Mouse (Mus musculus) liver, postnatal 0 days (tissue): ENCODE data around the gene Nek10. TPM values are rescaled to one million over a fixed set of nuclear protein-coding genes. Genes with fewer than 3 reads are reported as not detected.

ENCODE experiments used
- ATAC-seq: fragments of 200-750 bp; cut with Nextera tagmentation; 2 replicates; pipeline ENCODE4 v1.8.0; 2017; ENCODE audit warnings: mild to moderate bottlenecking, moderate library complexity
- DNase-seq: peaks from one replicate; pipeline ENCODE4 v3.0.0-alpha.2; 2016
- H3K27ac ChIP-seq: fragments of 300-500 bp; sonication (generic); 2 replicates; pipeline ENCODE4 v1.5.1; 2014; ENCODE audit warnings: antibody characterized with exemption, moderate library complexity, mild to moderate bottlenecking, low read depth
- H3K27me3 ChIP-seq: fragments of 300-500 bp; sonication (generic); 2 replicates; pipeline ENCODE4 v1.6.1; 2014; ENCODE audit warnings: low read length, control low read depth, mixed read lengths; ENCODE audit not compliant: insufficient read depth
- H3K36me3 ChIP-seq: fragments of 300-500 bp; sonication (generic); replicated peaks from 2 replicates; pipeline ENCODE4 v1.6.1; 2014; ENCODE audit warnings: mild to moderate bottlenecking, control low read depth, low read length, moderate library complexity, mixed read lengths; ENCODE audit not compliant: insufficient read depth
- H3K4me1 ChIP-seq: fragments of 300-500 bp; sonication (generic); 2 replicates; pipeline ENCODE4 v1.6.1; 2014; ENCODE audit warnings: antibody characterized with exemption, mild to moderate bottlenecking, control low read depth; ENCODE audit not compliant: insufficient read depth
- H3K4me2 ChIP-seq: fragments of 300-500 bp; sonication (generic); 2 replicates; pipeline ENCODE4 v1.6.1; 2014; ENCODE audit warnings: low read depth, mild to moderate bottlenecking, low read length, moderate library complexity, mixed read lengths
- H3K4me3 ChIP-seq: fragments of 300-500 bp; sonication (generic); 2 replicates; pipeline ENCODE4 v1.5.1; 2014; ENCODE audit warnings: low read depth, low read length
- H3K9ac ChIP-seq: fragments of 300-500 bp; sonication (generic); replicated peaks from 2 replicates; pipeline ENCODE4 v1.6.1; 2014; ENCODE audit warnings: mild to moderate bottlenecking, moderate library complexity
- H3K9me3 ChIP-seq: fragments of 300-500 bp; sonication (generic); 2 replicates; pipeline ENCODE4 v1.6.1; 2016; ENCODE audit warnings: mild to moderate bottlenecking, control low read depth, low read length, mixed read lengths
- CTCF ChIP-seq: sonication (generic); IDR thresholded peaks from 2 replicates; pipeline ENCODE4 v1.5.1; 2016; ENCODE audit warnings: antibody characterized with exemption, low read depth
- EP300 ChIP-seq: IDR thresholded peaks from 2 replicates; pipeline ENCODE4 v1.6.1; 2016; ENCODE audit warnings: antibody characterized with exemption, low read depth, mild to moderate bottlenecking
- WGBS: fragments of 180-500 bp; shearing (Covaris S2); extraction: QIAGEN DNeasy Blood & Tissue Kit; methylation state at CpG from one replicate; pipeline ENCODE4 v1.1.7; 2014; ENCODE audit not compliant: insufficient replicate concordance; 5-methylcytosine and 5-hydroxymethylcytosine counted together
- polyA plus RNA-seq: library from polyadenylated mRNA; unstranded; fragments of >200 nt; fragmentation: Nextera tagmentation; extraction: Ambion mirVana; gene quantifications from 2 replicates; pipeline ENCODE4 v1.2.1, GENCODE M21; 2015

Nek10 gene
- polyA plus RNA-seq, 1 experiment from 2014 or later, result not detected

- TF ChIP-seq CTCF (no peak), EP300 (no peak)
- Histone ChIP-seq H3K36me3 (no peaks in the 10 kb centered on the region), H3K9ac (no peak overlapping the region), H3K27me3 (no peaks in the 10 kb centered on the region), H3K4me3 (no peak overlapping the region), H3K4me2 (no peak overlapping the region), H3K27ac (no peak overlapping the region), H3K4me1 (peaks cover 7% of the 10 kb centered on the region), H3K9me3 (no peaks in the 10 kb centered on the region)
- no peak for ATAC-seq
- no peak for DNase-seq
- WGBS, result 69% methylated on average over 4 of the region's 4 CpGs
Measured at GRCm38 (mm10) chr14:14837627-14838026, 34.4 kb downstream of the Nek10 start.

GRCm38 (mm10) chr14:14838109-14838508, 34.9 kb downstream of the Nek10 start:
- Histone ChIP-seq H3K4me2 (no peak overlapping the region), H3K4me3 (no peak overlapping the region), H3K9ac (no peak overlapping the region), H3K36me3 (no peaks in the 10 kb centered on the region), H3K27ac (no peak overlapping the region), H3K9me3 (no peaks in the 10 kb centered on the region), H3K4me1 (peaks cover 7% of the 10 kb centered on the region), H3K27me3 (no peaks in the 10 kb centered on the region)
- ATAC-seq (no peak), DNase-seq (no peak)
- WGBS, result 41% methylated on average over 1 of the region's 1 CpGs
- TF ChIP-seq CTCF (no peak), EP300 (no peak)

- no peak overlapping the region for H3K4me3 ChIP-seq
- TF ChIP-seq CTCF, result no peak
- no peak for TF ChIP-seq EP300
- H3K27me3 ChIP-seq, result no peaks in the 10 kb centered on the region
- H3K4me1 ChIP-seq, result no peaks in the 10 kb centered on the region
- DNase-seq (no peak), ATAC-seq (no peak)
- H3K9ac ChIP-seq, result no peak overlapping the region
- WGBS, result 69% methylated on average over 8 of the region's 8 CpGs
- H3K36me3 ChIP-seq, result no peaks in the 10 kb centered on the region
- H3K9me3 ChIP-seq, result no peaks in the 10 kb centered on the region
- no peak overlapping the region for H3K4me2 ChIP-seq
- H3K27ac ChIP-seq, result no peak overlapping the region
Measured at GRCm38 (mm10) chr14:14842734-14843530, 39.7 kb downstream of the Nek10 start.

DNA sequence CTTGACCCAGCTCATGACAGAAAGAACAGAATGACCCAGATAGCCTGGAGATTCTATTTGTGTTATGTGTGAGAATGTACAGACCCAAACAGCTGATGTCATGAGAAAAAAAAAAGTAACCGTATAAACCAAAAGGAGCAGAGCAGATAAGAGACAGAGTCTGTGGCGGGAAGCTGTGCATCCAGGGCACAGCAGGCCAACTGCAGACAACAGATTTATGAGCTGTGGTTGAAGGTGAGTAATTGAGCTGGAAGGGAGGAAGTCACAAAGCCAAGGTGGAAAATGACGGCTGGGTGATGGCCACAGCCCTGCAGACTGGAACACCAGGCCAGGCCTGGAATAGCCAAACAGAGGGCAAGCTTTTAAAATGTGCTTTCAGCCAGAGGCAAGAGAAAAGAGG, 49.6 kb downstream of the Nek10 start:
- no peak overlapping the region for H3K27ac ChIP-seq
- ATAC-seq (no peak), DNase-seq (no peak)
- no peaks in the 10 kb centered on the region for H3K4me1 ChIP-seq
- no peaks in the 10 kb centered on the region for H3K27me3 ChIP-seq
- 34% methylated on average over 3 of the region's 3 CpGs for WGBS
- H3K4me2 ChIP-seq, result no peak overlapping the region
- no peaks in the 10 kb centered on the region for H3K36me3 ChIP-seq
- no peaks in the 10 kb centered on the region for H3K9me3 ChIP-seq
- H3K4me3 ChIP-seq, result no peak overlapping the region
- TF ChIP-seq EP300 (no peak), CTCF (no peak)
- H3K9ac ChIP-seq, result no peak overlapping the region

DNA sequence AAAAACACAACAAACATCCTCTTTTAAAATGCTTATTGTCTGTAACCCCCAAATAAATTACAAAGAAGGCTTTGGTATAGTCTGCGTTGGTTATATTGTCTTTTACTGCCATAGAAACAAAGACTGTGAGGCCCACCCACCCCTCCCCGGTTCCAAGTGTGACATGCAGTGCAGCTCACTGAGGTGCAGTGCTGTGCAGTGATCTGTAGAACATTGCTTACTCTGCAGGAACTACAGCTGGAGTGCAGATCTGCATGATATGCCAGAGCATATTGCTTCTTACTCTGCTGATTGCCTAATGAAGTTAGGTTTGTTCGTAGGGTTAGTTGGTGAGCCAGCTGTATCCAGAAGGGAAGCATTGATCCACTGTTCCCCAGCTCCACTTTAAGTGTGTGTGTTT, 57.1 kb downstream of the Nek10 start:
- H3K27me3 ChIP-seq, result no peaks in the 10 kb centered on the region
- DNase-seq, result no peak
- no peak overlapping the region for H3K27ac ChIP-seq
- H3K9me3 ChIP-seq, result no peaks in the 10 kb centered on the region
- no peak for ATAC-seq
- no peak overlapping the region for H3K4me3 ChIP-seq
- no peak for TF ChIP-seq CTCF
- TF ChIP-seq EP300, result no peak
- no peaks in the 10 kb centered on the region for H3K4me1 ChIP-seq
- H3K4me2 ChIP-seq, result no peak overlapping the region
- H3K9ac ChIP-seq, result no peak overlapping the region
- 55% methylated on average over 3 of the region's 3 CpGs for WGBS
- no peaks in the 10 kb centered on the region for H3K36me3 ChIP-seq

GRCm38 (mm10) chr14:14863690-14864356, 60.6 kb downstream of the Nek10 start:
- Histone ChIP-seq H3K9me3 (no peaks in the 10 kb centered on the region), H3K4me1 (no peaks in the 10 kb centered on the region), H3K36me3 (no peaks in the 10 kb centered on the region), H3K27me3 (no peaks in the 10 kb centered on the region), H3K4me2 (no peak overlapping the region), H3K27ac (no peak overlapping the region), H3K4me3 (no peak overlapping the region), H3K9ac (no peak overlapping the region)
- ATAC-seq (peak; percentile 44), DNase-seq (peak; percentile 80)
- TF ChIP-seq CTCF, result peak; percentile 89
- 0 out of 2 replicates have a peak, but pooled peaks have one; percentile 14 for TF ChIP-seq EP300
- WGBS, result 29% methylated on average over 7 of the region's 7 CpGs
